Mouse (Mus musculus): Measurements from ENCODE around the gene Glp2r. TPM values are rescaled to one million over a fixed set of nuclear protein-coding genes. Genes with fewer than 3 reads are reported as not detected.

Glp2r gene
- total RNA-seq (2015), result not detected in 2 replicates
- 0.07 TPM in 1 of 2 replicates, not detected in the other for total RNA-seq (2017)

DNA sequence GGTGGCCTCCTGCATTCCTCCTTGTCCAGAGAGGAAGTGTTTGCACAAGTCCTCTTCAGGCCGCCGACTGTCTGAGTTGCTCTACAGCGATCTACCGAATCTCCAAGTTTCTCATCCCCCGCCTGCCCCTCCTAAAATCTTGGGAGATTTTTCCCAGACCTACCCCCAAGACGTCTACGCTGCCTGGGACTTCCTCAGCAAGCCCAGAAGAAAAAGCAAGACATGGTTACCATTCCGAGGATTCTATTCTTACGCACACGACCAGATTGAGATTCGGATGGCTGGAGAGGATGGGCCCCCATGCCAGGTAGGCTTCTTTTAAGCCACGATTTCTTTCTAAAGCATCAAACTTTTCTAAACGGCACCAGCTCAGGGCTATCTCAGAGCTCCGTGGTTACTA is at the start of gene Glp2r:
Gene Glp2r (minus strand): TSS at position 101 of the 400 bp plus-strand sequence.
- no peak for ATAC-seq (ENCODE audit: poor library complexity, severe bottlenecking)

DNA sequence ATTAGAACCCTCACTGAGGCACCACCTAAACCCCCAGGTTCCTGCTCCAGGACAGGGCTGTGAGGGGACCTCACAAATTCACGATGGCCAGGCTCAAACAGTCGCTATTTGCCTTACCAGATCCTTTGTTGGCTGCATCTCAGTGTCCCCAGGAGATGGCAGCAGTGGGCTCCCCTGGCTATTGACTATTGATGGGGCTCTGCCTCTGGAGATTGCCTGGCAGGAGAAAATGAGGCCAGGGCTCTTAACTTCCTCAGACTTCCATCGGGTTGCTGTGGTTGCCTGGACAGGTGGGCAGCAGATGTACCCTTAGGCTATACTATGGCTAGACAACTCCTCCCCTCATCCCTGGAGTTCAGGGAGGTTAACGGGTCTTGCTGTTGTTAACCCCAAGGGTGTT is 49.3 kb upstream of the Glp2r start:
- ATAC-seq (ENCODE audit: poor library complexity, severe bottlenecking), result 0 out of 2 replicates have a peak, but pooled peaks have one; percentile 18

GRCm38 (mm10) chr11:67819604-67820003 is 48.7 kb upstream of the Glp2r start:
- ATAC-seq (ENCODE audit: poor library complexity, severe bottlenecking), result no peak

GRCm38 (mm10) chr11:67811535-67811934 is 40.6 kb upstream of the Glp2r start:
- ATAC-seq (ENCODE audit: poor library complexity, severe bottlenecking), result no peak

GRCm38 (mm10) chr11:67808051-67808450 is 37.1 kb upstream of the Glp2r start:
- ATAC-seq (ENCODE audit: poor library complexity, severe bottlenecking), result no peak

- no peak for ATAC-seq (ENCODE audit: poor library complexity, severe bottlenecking)
Observed at GRCm38 (mm10) chr11:67806832-67807597, 36.1 kb upstream of the Glp2r start.

- ATAC-seq (ENCODE audit: poor library complexity, severe bottlenecking), result no peak
Observed at GRCm38 (mm10) chr11:67805538-67805937, 34.6 kb upstream of the Glp2r start.

GRCm38 (mm10) chr11:67801169-67801568 is 30.2 kb upstream of the Glp2r start:
- no peak for ATAC-seq (ENCODE audit: poor library complexity, severe bottlenecking)

DNA sequence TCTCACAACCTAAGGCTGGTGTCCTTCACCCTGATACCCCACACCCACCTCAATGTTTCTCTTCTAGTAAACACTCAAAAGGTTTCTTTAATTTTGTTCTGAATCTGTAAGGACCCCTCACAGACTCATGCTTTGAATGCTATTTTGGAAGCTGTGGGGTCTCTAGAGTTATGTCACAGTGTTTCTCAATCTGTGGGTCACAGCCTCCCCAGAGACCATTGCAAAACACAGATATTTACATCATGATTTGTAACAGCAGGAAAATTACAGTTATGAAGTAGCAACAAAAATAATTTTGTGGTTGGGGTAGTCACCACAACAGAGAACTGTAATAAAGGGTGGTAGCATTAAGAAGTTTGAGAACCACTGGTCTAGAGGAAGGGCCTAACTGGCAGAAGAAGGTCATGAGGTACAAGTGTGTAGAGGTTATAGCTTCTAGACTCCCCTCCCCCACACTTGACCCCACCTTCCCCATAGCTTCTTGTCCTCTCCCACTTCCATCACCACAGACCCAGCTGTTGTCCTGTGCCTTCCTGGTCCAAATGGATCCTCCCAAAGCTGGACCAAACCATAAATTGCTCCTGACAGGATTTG is 29.3 kb upstream of the Glp2r start:
- ATAC-seq (ENCODE audit: poor library complexity, severe bottlenecking), result peak; percentile 65

GRCm38 (mm10) chr11:67797931-67798330 is 27.0 kb upstream of the Glp2r start, which contains the start of gene Dhrs7c:
Dhrs7c (plus strand) TSS chr11:67798187.
- ATAC-seq (ENCODE audit: poor library complexity, severe bottlenecking), result no peak

DNA sequence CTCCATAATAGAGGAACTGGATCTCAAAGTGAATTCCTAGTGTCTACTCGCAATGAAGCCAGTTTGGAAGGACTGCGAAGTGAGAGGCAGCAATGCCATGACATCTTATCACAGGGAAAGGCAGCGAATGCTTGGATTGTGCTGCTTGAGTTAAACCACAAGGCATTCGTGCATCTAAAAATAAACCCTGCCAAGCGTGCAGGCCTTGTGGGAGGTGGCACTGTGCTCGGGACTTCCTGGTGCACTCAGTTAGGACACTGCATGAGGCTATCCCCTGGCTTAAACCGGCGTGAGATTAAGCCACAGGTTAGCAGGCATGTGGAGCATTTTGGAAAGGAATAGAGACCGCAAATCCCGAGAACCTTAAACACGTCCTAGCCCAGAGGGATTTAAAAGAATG is 19.2 kb upstream of the Glp2r start:
- ATAC-seq (ENCODE audit: poor library complexity, severe bottlenecking), result no peak

GRCm38 (mm10) chr11:67774379-67774778 is 3.4 kb upstream of the Glp2r start, which contains the start of gene Gsg1l2:
Gsg1l2 (plus strand) TSS chr11:67774608.
- ATAC-seq (ENCODE audit: poor library complexity, severe bottlenecking), result no peak

- no peak for ATAC-seq (ENCODE audit: poor library complexity, severe bottlenecking)
Observed at GRCm38 (mm10) chr11:67772577-67772976, 1.6 kb upstream of the Glp2r start.

DNA sequence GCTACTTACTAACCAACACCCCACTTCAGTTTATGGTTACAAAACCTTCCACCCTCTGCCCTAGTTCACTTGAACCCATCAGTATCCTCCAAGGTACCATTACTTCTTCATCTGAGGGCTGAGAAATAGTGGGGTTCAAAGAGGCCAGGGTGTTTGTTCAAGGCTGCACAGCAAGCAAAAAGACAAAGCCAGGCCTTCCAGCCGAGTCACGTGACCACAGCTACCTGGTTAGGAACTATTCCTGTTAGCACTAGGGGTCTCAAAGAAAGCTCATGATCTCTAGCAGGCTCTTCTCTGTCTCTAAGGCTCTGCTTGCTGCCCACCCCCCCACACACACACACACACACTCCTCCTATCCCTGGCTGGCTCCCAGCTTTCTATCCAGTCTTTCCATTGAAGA is 738 bp upstream of the Glp2r start:
- no peak for ATAC-seq (ENCODE audit: poor library complexity, severe bottlenecking)

GRCm38 (mm10) chr11:67757373-67758167 is 13.4 kb downstream of the Glp2r start:
- ATAC-seq (ENCODE audit: poor library complexity, severe bottlenecking), result no peak

DNA sequence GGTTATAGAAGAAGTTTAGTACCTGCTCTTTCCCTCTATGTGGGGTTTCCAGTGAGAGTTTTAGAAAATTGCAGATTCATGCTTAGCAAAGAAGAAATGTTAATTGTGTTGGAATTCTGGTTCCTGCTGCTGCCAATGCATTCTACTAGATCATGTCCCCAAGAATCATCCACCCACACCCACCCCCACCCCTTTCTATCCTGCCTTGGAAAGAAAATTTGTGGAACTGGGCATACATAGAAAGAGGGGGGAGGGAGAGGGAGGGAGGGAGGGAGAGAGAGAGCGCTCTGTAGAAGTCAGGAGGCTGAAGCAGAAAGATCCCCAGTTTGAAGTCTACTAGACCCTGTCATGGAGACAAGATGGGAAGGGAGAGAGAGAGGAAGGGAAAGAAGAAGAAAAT is 14.7 kb downstream of the Glp2r start:
- ATAC-seq (ENCODE audit: poor library complexity, severe bottlenecking), result no peak

DNA sequence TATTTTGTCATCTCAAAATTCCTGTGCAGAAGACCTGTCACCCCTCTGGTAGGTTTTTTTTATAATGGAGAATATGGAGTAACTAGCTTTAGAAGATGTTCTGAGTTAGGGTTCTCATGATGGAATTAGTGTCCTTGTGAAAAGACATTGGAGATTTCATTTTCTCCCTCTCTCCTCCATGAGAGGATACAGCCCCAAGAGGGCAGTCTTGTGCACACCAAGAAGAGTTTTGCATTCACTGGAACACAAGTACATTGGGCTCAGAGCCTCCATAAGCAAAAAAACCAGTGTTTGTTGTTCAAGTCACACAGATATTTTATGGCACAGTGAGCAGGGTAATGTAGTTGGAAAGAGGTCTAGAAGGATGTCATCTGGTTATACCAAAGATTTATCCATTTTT is 29.4 kb downstream of the Glp2r start:
- no peak for ATAC-seq (ENCODE audit: poor library complexity, severe bottlenecking)

DNA sequence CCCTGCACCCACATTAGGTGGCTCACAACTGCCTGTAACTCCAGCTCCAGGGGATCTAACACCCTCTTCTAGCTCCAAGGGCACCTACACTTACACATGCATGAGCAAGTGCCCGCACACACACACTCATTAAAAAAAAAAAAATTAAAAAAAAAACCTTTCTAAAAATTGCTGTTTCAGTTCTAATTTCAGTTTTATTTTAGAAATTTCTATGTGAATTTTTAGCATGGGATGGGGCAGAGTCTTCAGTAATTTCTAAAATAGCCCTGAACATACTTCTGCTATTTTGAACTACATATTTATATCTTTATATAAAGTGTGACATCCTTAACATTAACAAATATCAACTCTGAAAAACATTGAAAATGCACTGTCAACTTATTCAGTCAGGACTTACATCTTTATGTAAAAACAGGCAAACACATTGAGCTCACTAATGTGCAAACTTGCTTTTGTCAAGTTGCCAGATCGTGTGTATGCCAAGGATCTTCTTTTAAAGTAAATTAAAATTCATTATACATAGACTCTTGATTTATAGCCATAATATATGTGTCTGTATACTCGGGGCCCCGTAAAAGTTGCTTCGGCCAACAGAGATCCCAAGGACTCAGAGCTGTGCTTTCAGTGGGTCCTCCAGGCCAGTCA is 32.0 kb downstream of the Glp2r start:
- ATAC-seq (ENCODE audit: poor library complexity, severe bottlenecking), result no peak

- ATAC-seq (ENCODE audit: poor library complexity, severe bottlenecking), result no peak
Observed at GRCm38 (mm10) chr11:67738345-67738744, 32.6 kb downstream of the Glp2r start.

- no peak for ATAC-seq (ENCODE audit: poor library complexity, severe bottlenecking)
Observed at GRCm38 (mm10) chr11:67734597-67734996, 36.4 kb downstream of the Glp2r start.

DNA sequence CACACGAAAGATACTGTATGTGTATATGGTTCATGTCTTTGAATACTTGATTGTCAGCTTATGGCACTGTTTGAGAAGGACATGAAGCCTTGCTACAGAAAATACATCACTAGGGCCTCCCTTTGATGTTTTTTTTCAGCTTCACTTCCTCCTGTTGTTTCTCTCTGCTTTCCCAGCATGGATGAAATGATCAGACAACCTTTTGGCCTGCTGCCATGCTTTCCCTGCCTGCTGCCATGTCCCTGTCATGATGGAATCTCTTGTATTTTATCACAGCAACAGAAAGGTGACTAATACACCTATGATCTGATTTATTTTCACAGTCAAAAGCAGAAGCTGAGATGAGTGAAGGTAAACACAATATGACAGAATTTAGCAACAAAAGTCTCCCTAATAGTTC is 37.2 kb downstream of the Glp2r start:
- no peak for ATAC-seq (ENCODE audit: poor library complexity, severe bottlenecking)
